Mouse (Mus musculus): Measurements from ENCODE around the gene Pnmal2. TPM values are rescaled to one million over a fixed set of nuclear protein-coding genes. Genes with fewer than 3 reads are reported as not detected.

Gene Pnmal2
- polyA plus RNA-seq, 1 experiment, result 135 TPM

DNA sequence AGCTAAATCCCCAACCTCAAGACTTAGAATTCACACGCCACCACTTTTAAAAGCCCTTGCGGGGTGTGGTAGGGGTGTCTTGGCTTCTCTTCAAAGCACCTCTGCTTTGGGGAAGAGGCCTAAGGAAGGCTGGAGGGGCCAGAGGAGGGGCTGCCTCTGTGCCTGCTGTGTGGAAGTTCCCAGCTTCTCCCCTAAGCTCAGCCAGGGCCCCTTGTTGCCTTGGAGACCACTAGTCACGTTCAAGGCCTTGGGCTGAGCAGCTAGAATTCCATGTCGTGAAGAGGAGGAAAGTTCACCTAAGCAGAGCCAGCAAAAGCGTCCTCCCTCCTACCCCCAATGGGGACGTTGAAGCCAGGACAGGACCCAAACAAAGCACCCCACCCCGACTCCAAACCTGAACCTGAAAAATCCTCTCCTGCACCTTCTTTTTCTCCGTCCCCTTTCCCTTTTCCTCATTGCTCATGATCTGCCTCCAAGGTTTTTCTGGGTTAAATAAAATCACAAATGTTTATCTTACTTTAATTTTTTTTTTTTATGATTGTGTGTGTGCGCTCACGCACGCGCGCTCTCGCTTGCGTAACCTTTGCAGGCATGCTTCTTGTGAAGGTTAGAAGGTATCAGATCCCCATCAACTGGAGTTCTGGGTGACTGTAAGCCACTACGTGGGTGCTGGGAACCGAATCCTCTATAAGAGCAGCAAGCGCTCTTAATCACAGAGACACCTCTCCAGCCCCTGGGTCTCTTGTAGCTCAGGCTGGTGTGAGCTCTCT lies 47.4 kb downstream of the Pnmal2 start:
- WGBS, result 71% methylated on average over 18 of the region's 18 CpGs
- no peak overlapping the region for H3K27ac ChIP-seq (ENCODE audit: insufficient read depth, low read length)

DNA sequence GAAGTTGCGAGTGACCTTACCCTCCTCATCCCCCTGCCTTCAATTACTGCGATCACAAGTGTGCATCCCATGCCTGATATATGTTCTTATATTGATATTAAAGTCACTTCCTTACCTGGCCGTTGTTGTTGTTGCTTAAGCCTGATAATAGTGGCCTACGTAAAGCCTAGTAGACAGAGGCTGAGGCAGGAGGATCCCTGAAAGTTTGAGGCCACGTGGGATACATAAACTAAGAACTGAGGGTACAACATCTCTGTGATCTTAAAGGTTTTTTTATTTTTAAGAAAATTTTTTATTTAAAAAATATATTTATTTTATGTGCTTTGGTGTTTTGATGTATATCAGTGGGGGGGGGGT lies 47.9 kb downstream of the Pnmal2 start, which contains the start of gene Ccdc8:
TSS of gene Ccdc8 (plus strand) at position 258 of the 357 bp plus-strand sequence.
- DNase-seq, result no peak
- Histone ChIP-seq H3K27me3 (ENCODE audit: control insufficient read depth, insufficient read depth, low read length) (no peaks in the 10 kb centered on the region), H3K4me3 (replicated peaks; ENCODE audit: insufficient read depth, low read depth, low read length) (no peak within 1 kb of the TSS), H3K4me1 (ENCODE audit: control insufficient read depth, insufficient read depth, low read length) (peaks cover 7% of the 10 kb centered on the region), H3K27ac (ENCODE audit: insufficient read depth, low read length) (no peak within 1 kb of the TSS)
- TF ChIP-seq POLR2A (IDR thresholded peaks at IDR 0.05; ENCODE audit: borderline replicate concordance, insufficient read depth, low read length) (no peak), CTCF (IDR thresholded peaks at IDR 0.05; ENCODE audit: borderline replicate concordance, insufficient read depth, low read depth, low read length) (no peak)
- WGBS, result 95% methylated on average over 5 of the region's 5 CpGs

More for the DNA sequence above, 47.4 kb downstream of the Pnmal2 start:
- no peak overlapping the region for H3K4me3 ChIP-seq (replicated peaks; ENCODE audit: insufficient read depth, low read depth, low read length)
- no peaks in the 10 kb centered on the region for H3K27me3 ChIP-seq (ENCODE audit: control insufficient read depth, insufficient read depth, low read length)
- DNase-seq, result no peak
- no peak for TF ChIP-seq POLR2A (IDR thresholded peaks at IDR 0.05; ENCODE audit: borderline replicate concordance, insufficient read depth, low read length)
- TF ChIP-seq CTCF (IDR thresholded peaks at IDR 0.05; ENCODE audit: borderline replicate concordance, insufficient read depth, low read depth, low read length), result no peak
- peaks cover 10% of the 10 kb centered on the region for H3K4me1 ChIP-seq (ENCODE audit: control insufficient read depth, insufficient read depth, low read length)

DNA sequence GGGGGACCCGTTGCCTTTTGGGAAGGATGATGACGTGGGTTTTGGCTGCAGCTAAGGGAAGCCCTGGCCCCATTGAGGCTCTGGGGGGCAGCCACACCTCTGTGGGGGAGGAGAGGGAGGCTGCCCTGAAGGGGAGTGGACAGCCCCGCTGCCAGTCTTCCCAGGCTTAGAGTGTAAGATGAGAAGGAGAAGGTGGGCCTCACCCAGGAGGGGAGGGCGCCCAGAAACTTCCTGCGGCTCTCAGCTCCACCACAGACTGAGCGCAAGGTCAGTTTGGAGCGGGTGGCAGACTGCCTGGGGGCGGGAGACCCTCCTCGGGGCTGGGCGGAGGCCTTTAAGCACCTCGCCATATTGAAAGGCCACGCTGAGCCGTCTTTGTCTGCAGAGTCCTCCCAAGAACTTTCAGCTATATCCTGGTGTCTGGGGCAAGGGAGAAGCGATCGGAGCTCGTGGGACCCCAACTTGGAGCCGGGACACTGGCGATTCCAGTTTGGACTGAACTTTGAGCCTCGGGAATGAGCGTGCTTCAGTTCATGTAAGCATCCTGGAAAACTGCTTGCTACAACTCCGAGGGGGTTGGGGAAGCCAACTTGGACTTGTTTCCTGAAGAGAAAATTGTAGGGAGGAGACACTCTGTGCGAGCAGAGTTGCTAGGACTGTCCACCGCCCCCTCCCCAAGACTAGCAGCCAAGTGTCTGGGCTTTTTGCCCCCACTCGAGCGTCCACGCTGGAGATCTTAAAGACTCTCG lies 49.3 kb downstream of the Pnmal2 start:
- TF ChIP-seq POLR2A (IDR thresholded peaks at IDR 0.05; ENCODE audit: borderline replicate concordance, insufficient read depth, low read length), result no peak
- no peak for TF ChIP-seq CTCF (IDR thresholded peaks at IDR 0.05; ENCODE audit: borderline replicate concordance, insufficient read depth, low read depth, low read length)
- no peak for DNase-seq
- H3K27me3 ChIP-seq (ENCODE audit: control insufficient read depth, insufficient read depth, low read length), result no peaks in the 10 kb centered on the region
- 47% methylated on average over 27 of the region's 27 CpGs for WGBS
- peaks cover 7% of the 10 kb centered on the region for H3K4me1 ChIP-seq (ENCODE audit: control insufficient read depth, insufficient read depth, low read length)
- H3K27ac ChIP-seq (ENCODE audit: insufficient read depth, low read length), result no peak overlapping the region
- H3K4me3 ChIP-seq (replicated peaks; ENCODE audit: insufficient read depth, low read depth, low read length), result no peak overlapping the region

DNA sequence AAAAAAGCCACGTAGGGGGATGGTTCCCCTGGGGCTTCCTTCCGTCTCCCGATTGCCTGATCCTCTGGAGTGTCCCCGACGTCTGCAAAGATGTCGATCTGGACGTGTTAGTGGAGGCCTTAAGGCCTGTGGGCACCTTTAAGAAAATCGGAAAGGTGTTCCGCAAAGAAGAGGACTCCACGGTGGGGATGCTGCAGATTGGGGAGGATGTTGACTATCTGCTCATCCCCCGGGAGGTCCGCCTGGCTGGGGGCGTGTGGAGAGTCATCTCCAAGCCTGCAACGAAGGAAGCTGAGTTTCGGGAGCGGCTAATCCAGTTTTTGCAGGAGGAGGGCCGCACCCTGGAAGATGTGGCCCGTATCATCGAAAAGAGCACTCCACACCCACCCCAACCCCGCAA lies 49.9 kb downstream of the Pnmal2 start:
- no peak for DNase-seq
- H3K4me3 ChIP-seq (replicated peaks; ENCODE audit: insufficient read depth, low read depth, low read length), result no peak overlapping the region
- peaks cover 7% of the 10 kb centered on the region for H3K4me1 ChIP-seq (ENCODE audit: control insufficient read depth, insufficient read depth, low read length)
- H3K27ac ChIP-seq (ENCODE audit: insufficient read depth, low read length), result no peak overlapping the region
- no peaks in the 10 kb centered on the region for H3K27me3 ChIP-seq (ENCODE audit: control insufficient read depth, insufficient read depth, low read length)
- WGBS, result 57% methylated on average over 20 of the region's 20 CpGs
- TF ChIP-seq CTCF (IDR thresholded peaks at IDR 0.05; ENCODE audit: borderline replicate concordance, insufficient read depth, low read depth, low read length) (no peak), POLR2A (IDR thresholded peaks at IDR 0.05; ENCODE audit: borderline replicate concordance, insufficient read depth, low read length) (no peak)

DNA sequence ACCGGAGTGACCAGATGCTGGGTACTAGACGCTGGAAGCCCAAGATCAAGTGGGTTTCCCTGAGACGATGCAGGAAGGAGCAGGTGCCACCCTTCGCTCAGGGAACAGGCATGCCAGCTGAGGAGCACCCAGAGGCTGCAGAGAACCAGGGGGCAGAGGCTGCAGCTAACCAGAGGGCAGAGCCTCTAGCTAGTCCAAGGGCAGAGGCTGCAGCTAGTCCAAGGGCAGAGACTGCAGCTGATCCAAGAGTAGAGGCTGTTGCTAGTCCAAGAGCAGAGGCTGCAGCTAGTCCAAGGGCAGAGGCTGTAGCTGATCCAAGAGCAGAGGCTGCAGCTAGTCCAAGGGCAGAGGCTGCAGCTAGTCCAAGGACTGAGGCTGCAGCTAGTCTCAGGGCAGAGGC lies 50.9 kb downstream of the Pnmal2 start:
- no peak overlapping the region for H3K27ac ChIP-seq (ENCODE audit: insufficient read depth, low read length)
- DNase-seq, result no peak
- no peaks in the 10 kb centered on the region for H3K27me3 ChIP-seq (ENCODE audit: control insufficient read depth, insufficient read depth, low read length)
- no peak for TF ChIP-seq CTCF (IDR thresholded peaks at IDR 0.05; ENCODE audit: borderline replicate concordance, insufficient read depth, low read depth, low read length)
- TF ChIP-seq POLR2A (IDR thresholded peaks at IDR 0.05; ENCODE audit: borderline replicate concordance, insufficient read depth, low read length), result no peak
- H3K4me1 ChIP-seq (ENCODE audit: control insufficient read depth, insufficient read depth, low read length), result peaks cover 7% of the 10 kb centered on the region
- no peak overlapping the region for H3K4me3 ChIP-seq (replicated peaks; ENCODE audit: insufficient read depth, low read depth, low read length)
- WGBS, result 53% methylated on average over 4 of the region's 4 CpGs

Other genes with a start within 250 kb of the Pnmal2 start
- not detected in 2 replicates for gene Ceacam9, start 222.8 kb upstream of the Pnmal2 start, polyA plus RNA-seq (2012; rRNA removed)
- gene Ap2s1, start 206.3 kb upstream of the Pnmal2 start, polyA plus RNA-seq (2012; rRNA removed), result 424 and 454 TPM in 2 replicates
- 3.5 and 4.0 TPM in 2 replicates for gene Slc1a5, start 163.3 kb upstream of the Pnmal2 start, polyA plus RNA-seq (2012; rRNA removed)
- gene Strn4, start 128.8 kb upstream of the Pnmal2 start, polyA plus RNA-seq (2012; rRNA removed), result 158 and 160 TPM in 2 replicates
- 38.6 and 38.9 TPM in 2 replicates for gene Fkrp, start 128.0 kb upstream of the Pnmal2 start, polyA plus RNA-seq (2012; rRNA removed)
- gene Prkd2, start 101.8 kb upstream of the Pnmal2 start, polyA plus RNA-seq (2012; rRNA removed), result 6.5 and 7.5 TPM in 2 replicates
- gene Dact3, start 69.4 kb upstream of the Pnmal2 start, polyA plus RNA-seq (2012; rRNA removed), result 60.8 and 68.2 TPM in 2 replicates
- 10.0 and 14.0 TPM in 2 replicates for gene Gng8, start 52.9 kb upstream of the Pnmal2 start, polyA plus RNA-seq (2012; rRNA removed)
- gene Ptgir, start 38.2 kb upstream of the Pnmal2 start, polyA plus RNA-seq (2012; rRNA removed), result 0.11 TPM in 2 replicates
- 1,355 and 1,504 TPM in 2 replicates for gene Calm3, start 20.6 kb upstream of the Pnmal2 start, polyA plus RNA-seq (2012; rRNA removed)
- 27.4 and 29.9 TPM in 2 replicates for gene Pnmal1, start 15.0 kb downstream of the Pnmal2 start, polyA plus RNA-seq (2012; rRNA removed)
- gene Gm42372, start 38.4 kb downstream of the Pnmal2 start, polyA plus RNA-seq (2012; rRNA removed), result 33.2 and 34.4 TPM in 2 replicates
- 0.87 and 1.2 TPM in 2 replicates for gene Ccdc8, start 48.0 kb downstream of the Pnmal2 start, polyA plus RNA-seq (2012; rRNA removed)
- gene Ppp5c, start 83.2 kb downstream of the Pnmal2 start, polyA plus RNA-seq (2012; rRNA removed), result 306 and 336 TPM in 2 replicates
- gene Hif3a, start 117.7 kb downstream of the Pnmal2 start, polyA plus RNA-seq (2012; rRNA removed), result 2.1 and 4.2 TPM in 2 replicates
- 20.8 and 22.0 TPM in 2 replicates for gene Psg16, start 129.4 kb downstream of the Pnmal2 start, polyA plus RNA-seq (2012; rRNA removed)
- 0.41 and 0.62 TPM in 2 replicates for gene Ceacam3, start 205.6 kb downstream of the Pnmal2 start, polyA plus RNA-seq (2012; rRNA removed)